Mouse (Mus musculus) MEL (cell line): ENCODE data around the gene Alg12. TPM values are rescaled to one million over a fixed set of nuclear protein-coding genes. Genes with fewer than 3 reads are reported as not detected.

Experiments used
- DNase-seq: peaks from one replicate; pipeline ENCODE4 v3.0.0; 2011; ENCODE audit warnings: low read depth, low spot score
- H3K27ac ChIP-seq: 2 replicates; pipeline ENCODE4 v1.5.1; 2012; ENCODE audit warnings: low read depth, mild to moderate bottlenecking, control low read depth, low read length, moderate library complexity; ENCODE audit not compliant: control insufficient read depth
- H3K27me3 ChIP-seq, 2 experiments: fragments of 150-350 bp in 1 of 2; sonication (generic) in 1 of 2; 2 replicates each; pipeline ENCODE4 v1.6.1; 2012; ENCODE audit warnings: low read length in 2 of 2, mild to moderate bottlenecking in 2 of 2, improper control_type of control experiment in 1 of 2, moderate library complexity in 1 of 2; ENCODE audit not compliant: insufficient read depth in 2 of 2, control insufficient read depth in 1 of 2
- H3K36me3 ChIP-seq, 2 experiments: 2 replicates each; pipeline ENCODE4 v1.6.1; 2012 to 2014; ENCODE audit warnings: low read length in 2 of 2, improper control_type of control experiment in 1 of 2, inconsistent platforms in 1 of 2, mild to moderate bottlenecking in 1 of 2; ENCODE audit not compliant: insufficient read depth in 2 of 2, control insufficient read depth in 1 of 2
- H3K4me1 ChIP-seq, 2 experiments: fragments of 150-350 bp in 1 of 2; sonication (generic) in 1 of 2; 2 replicates each; pipeline ENCODE4 v1.6.1; 2012; ENCODE audit warnings: low read length in 2 of 2, improper control_type of control experiment in 1 of 2, mild to moderate bottlenecking in 1 of 2; ENCODE audit not compliant: insufficient read depth in 2 of 2, control insufficient read depth in 1 of 2
- H3K4me3 ChIP-seq, 2 experiments: fragments of 150-350 bp in 1 of 2; sonication (generic) in 1 of 2; 2 replicates each; pipeline ENCODE4 v1.5.1; 2012; ENCODE audit warnings: low read depth in 2 of 2, low read length in 2 of 2, mild to moderate bottlenecking in 2 of 2, moderate library complexity in 2 of 2, control low read depth in 1 of 2, improper control_type of control experiment in 1 of 2; ENCODE audit not compliant: control insufficient read depth in 1 of 2, insufficient read depth in 1 of 2
- H3K79me2 ChIP-seq: 2 replicates; pipeline ENCODE4 v1.6.1; 2012; ENCODE audit warnings: mild to moderate bottlenecking, low read length, moderate library complexity; ENCODE audit not compliant: control insufficient read depth, poor library complexity, insufficient read depth
- H3K9ac ChIP-seq: 2 replicates; pipeline ENCODE4 v1.6.1; 2012; ENCODE audit warnings: low read depth, mild to moderate bottlenecking, control low read depth, low read length, moderate library complexity; ENCODE audit not compliant: control insufficient read depth, poor library complexity, severe bottlenecking
- H3K9me3 ChIP-seq: fragments of 150-350 bp; sonication (generic); replicated peaks from 2 replicates; pipeline ENCODE4 v1.6.1; 2012; ENCODE audit warnings: mild to moderate bottlenecking, low read length, improper control_type of control experiment, moderate library complexity; ENCODE audit not compliant: insufficient read depth
- BHLHE40 ChIP-seq: IDR thresholded peaks from 2 replicates; pipeline ENCODE4 v1.6.1; 2012; ENCODE audit warnings: low read depth, mild to moderate bottlenecking, inconsistent platforms, low read length, improper control_type of control experiment, borderline replicate concordance
- CHD2 ChIP-seq: IDR thresholded peaks from 2 replicates; pipeline ENCODE4 v1.6.1; 2011; ENCODE audit warnings: low read length, improper control_type of control experiment
- CTCF ChIP-seq, 3 experiments: IDR thresholded peaks in 2 of 3; conservative IDR thresholded peaks in 1 of 3; 2 replicates each; pipeline ENCODE4 v1.5.1; 2011 to 2012; ENCODE audit warnings: low read length in 3 of 3, low read depth in 2 of 3, mild to moderate bottlenecking in 2 of 3, improper control_type of control experiment in 1 of 3, inconsistent platforms in 1 of 3, mixed read lengths in 1 of 3, moderate library complexity in 1 of 3; ENCODE audit not compliant: control insufficient read depth in 1 of 3, insufficient read depth in 1 of 3, poor library complexity in 1 of 3, severe bottlenecking in 1 of 3
- E2F4 ChIP-seq: IDR thresholded peaks from 2 replicates; pipeline ENCODE4 v1.6.1; 2011; ENCODE audit warnings: low read depth, low read length, improper control_type of control experiment, borderline replicate concordance
- ELF1 ChIP-seq: IDR thresholded peaks from 2 replicates; pipeline ENCODE4 v1.6.1; 2014; ENCODE audit warnings: low read depth, mild to moderate bottlenecking, inconsistent platforms, low read length, improper control_type of control experiment, moderate library complexity
- GABPA ChIP-seq: IDR thresholded peaks from 2 replicates; pipeline ENCODE4 v1.6.1; 2012; ENCODE audit warnings: low read depth, mild to moderate bottlenecking, inconsistent platforms, low read length, improper control_type of control experiment, moderate library complexity
- MAX ChIP-seq: IDR thresholded peaks from 2 replicates; pipeline ENCODE4 v1.6.1; 2011; ENCODE audit warnings: low read length, improper control_type of control experiment
- POLR2AphosphoS5 ChIP-seq: IDR thresholded peaks from 2 replicates; pipeline ENCODE4 v1.6.1; 2012; ENCODE audit warnings: low read depth, borderline replicate concordance, mild to moderate bottlenecking, inconsistent platforms, low read length, moderate library complexity, mixed read lengths
- RAD21 ChIP-seq: IDR thresholded peaks from 2 replicates; pipeline ENCODE4 v1.6.1; 2011; ENCODE audit warnings: mild to moderate bottlenecking, low read depth, low read length, improper control_type of control experiment
- SIN3A ChIP-seq: IDR thresholded peaks from 2 replicates; pipeline ENCODE4 v1.6.1; 2012; ENCODE audit warnings: low read length, improper control_type of control experiment, inconsistent platforms
- SMC3 ChIP-seq: IDR thresholded peaks from 2 replicates; pipeline ENCODE4 v1.6.1; 2011; ENCODE audit warnings: low read depth, low read length, improper control_type of control experiment
- TAL1 ChIP-seq: IDR thresholded peaks from 2 replicates; pipeline ENCODE4 v1.6.1; 2012; ENCODE audit warnings: mild to moderate bottlenecking, inconsistent platforms, low read length, moderate library complexity, mixed read lengths
- ZC3H11A ChIP-seq: IDR thresholded peaks from 2 replicates; pipeline ENCODE4 v1.6.1; 2012; ENCODE audit warnings: low read depth, mild to moderate bottlenecking, inconsistent platforms, low read length, improper control_type of control experiment
- ZKSCAN1 ChIP-seq: IDR thresholded peaks from 2 replicates; pipeline ENCODE4 v1.6.1; 2012; ENCODE audit warnings: low read depth, mild to moderate bottlenecking, inconsistent platforms, low read length, improper control_type of control experiment, moderate library complexity
- polyA plus RNA-seq, 2 experiments: library from polyadenylated mRNA; stranded (reverse) in 1 of 2; unstranded in 1 of 2; fragments of >175 nt in 1 of 2; fragments of >200 nt in 1 of 2; gene quantifications; 2 replicates each; pipeline versions ENCODE4 v1.2.1 to v1.2.4; 2012; ENCODE audit warnings: low replicate concordance in 2 of 2, low read depth in 1 of 2; ENCODE audit not compliant: insufficient read length in 2 of 2, insufficient read depth in 1 of 2, missing spikeins in 1 of 2
- total RNA-seq: library from RNA; depleted of rRNA; stranded (reverse); fragments of 300-350 nt; gene quantifications from 2 replicates; pipeline ENCODE4 v1.2.3, GENCODE M21; 2012

Alg12 gene
- total and polyA plus RNA-seq, 3 experiments = 13.7 to 18.6 TPM; not detected in 1

DNA sequence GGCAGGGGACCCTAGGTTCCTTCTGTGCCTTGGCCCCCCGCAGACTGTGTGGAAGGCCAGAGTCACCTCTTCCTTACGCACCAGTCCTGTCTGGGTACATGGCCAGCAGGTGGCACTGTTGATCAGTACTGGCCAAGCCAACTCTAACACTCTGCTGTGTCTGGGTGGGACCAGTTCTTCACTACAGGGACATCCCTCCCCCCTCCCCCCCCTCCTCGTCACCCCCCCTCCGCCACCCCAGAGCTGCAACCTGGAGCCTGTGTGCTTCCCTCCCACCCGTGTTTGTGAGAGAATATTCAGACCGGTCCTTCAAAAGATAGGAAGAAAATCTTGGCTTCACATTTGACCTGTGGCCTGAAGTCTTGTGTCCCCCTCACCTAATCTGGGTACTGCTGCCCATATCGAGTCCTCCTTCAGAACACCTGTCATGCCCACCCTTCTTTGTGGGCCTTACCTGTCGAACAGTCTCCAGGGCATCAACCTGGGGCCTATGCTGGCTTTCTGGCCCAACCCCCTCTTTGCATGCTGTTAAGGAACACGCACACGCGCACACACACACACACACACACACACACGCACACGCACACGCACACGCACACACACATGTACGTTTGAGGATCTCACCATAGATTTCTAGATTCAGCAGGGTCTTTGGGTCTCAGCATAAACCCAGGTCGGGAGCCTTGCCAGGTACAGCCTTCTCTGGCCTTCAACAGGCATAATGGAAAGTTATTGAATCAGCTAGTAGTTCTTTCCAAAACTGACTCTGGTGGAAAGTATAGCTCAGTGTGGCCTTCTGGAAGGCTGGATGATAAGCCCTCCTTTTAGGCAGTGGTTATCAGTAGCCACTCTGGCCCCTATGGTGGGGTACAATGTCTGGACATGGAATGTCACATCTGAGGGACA lies 9.9 kb upstream of the Alg12 start:
- 0 out of 4 replicates have a peak, but pooled peaks cover 0 to 1% of the 10 kb centered on the region in 2 experiments for H3K36me3 ChIP-seq
- no peaks in the 10 kb centered on the region for H3K9me3 ChIP-seq
- H3K4me3 ChIP-seq = peak overlapping the region in 1 of 2 experiments; percentile 9; a peak in 1 of 4 replicates
- H3K27ac ChIP-seq = no peak overlapping the region
- no peaks in the 10 kb centered on the region for H3K79me2 ChIP-seq
- peak overlapping the region; percentile 13; the same call in 1 of the 2 replicates for H3K9ac ChIP-seq
- TF ChIP-seq MAX (no peak), ELF1 (no peak), SMC3 (peak; percentile 85), CTCF (IDR thresholded peaks at IDR 0.05 in 2 of 3, conservative IDR thresholded peaks at IDR 0.05 in 1 of 3; ENCODE audit: control insufficient read depth in 1 of 3, insufficient read depth in 1 of 3, low read depth in 2 of 3, low read length in 3 of 3, poor library complexity in 1 of 3, severe bottlenecking in 1 of 3) (peak; percentile 55 to 97 (median 90); a peak in 5 of 6 replicates), POLR2AphosphoS5 (no peak), GABPA (no peak), ZC3H11A (peak; percentile 84), ZKSCAN1 (no peak), TAL1 (no peak), RAD21 (peak; percentile 84), E2F4 (no peak), SIN3A (0 out of 2 replicates have a peak, but pooled peaks have one; percentile 5)
- no peaks in the 10 kb centered on the region for H3K4me1 ChIP-seq
- no peaks in the 10 kb centered on the region for H3K27me3 ChIP-seq
- peak; percentile 87 for DNase-seq

DNA sequence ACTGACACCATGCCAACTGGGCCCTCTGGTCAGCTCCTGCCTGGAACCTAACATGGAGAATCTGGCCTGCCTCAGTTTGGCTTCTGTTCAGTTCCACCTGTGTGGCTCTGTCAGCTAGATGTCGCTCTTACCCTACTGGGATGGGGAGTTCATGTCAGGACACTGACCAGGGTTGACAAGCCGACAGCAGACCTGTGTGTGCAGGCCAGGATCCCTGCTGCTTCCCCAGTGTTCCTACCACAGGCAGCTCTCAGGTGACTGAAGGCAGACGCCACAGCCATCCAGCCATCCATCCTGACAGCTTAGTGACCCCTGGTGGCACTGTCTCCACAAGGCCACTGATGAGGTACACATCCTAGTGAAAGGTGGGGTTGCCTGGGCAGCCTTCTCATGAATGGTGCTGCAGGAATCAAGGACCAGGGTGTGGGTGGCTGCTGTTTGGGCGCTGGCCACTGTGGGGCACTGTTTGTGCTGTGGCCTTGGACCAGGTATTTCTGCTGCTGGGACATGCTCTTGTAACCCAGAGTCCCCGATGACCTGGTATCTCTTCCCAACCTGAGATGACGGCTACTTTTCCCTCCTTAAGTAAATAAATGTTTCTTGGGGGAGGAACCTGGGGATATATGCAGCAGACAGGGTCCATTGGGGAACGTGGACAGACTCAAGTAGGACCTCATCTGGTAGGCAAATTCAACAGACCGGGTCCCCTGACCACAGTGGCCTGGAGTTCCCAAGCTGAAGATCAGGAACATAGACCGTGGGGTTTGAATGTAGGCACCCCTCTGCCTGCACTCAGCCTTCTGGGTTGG lies 9.1 kb upstream of the Alg12 start:
- Histone ChIP-seq H3K79me2 (no peaks in the 10 kb centered on the region), H3K27me3 (no peaks in the 10 kb centered on the region), H3K36me3 (0 out of 4 replicates have a peak, but pooled peaks cover 0 to 1% of the 10 kb centered on the region in 2 experiments), H3K4me3 (peak overlapping the region in 1 of 2 experiments; percentile 9; a peak in 1 of 4 replicates), H3K27ac (no peak overlapping the region), H3K9me3 (no peaks in the 10 kb centered on the region), H3K4me1 (no peaks in the 10 kb centered on the region), H3K9ac (peak overlapping the region; percentile 13; the same call in 1 of the 2 replicates)
- no peak for TF ChIP-seq TAL1
- peak; percentile 70 to 76 (median 71) for TF ChIP-seq CTCF (IDR thresholded peaks at IDR 0.05 in 2 of 3, conservative IDR thresholded peaks at IDR 0.05 in 1 of 3; ENCODE audit: control insufficient read depth in 1 of 3, insufficient read depth in 1 of 3, low read depth in 2 of 3, low read length in 3 of 3, poor library complexity in 1 of 3, severe bottlenecking in 1 of 3)
- 0 out of 2 replicates have a peak, but pooled peaks have one; percentile 8 for TF ChIP-seq SIN3A
- TF ChIP-seq RAD21 = peak; percentile 49
- TF ChIP-seq BHLHE40 = 0 out of 2 replicates have a peak, but pooled peaks have one; percentile 22
- TF ChIP-seq CHD2 = no peak
- TF ChIP-seq ZC3H11A = peak; percentile 25; the same call in 1 of the 2 replicates
- peak; percentile 60 for TF ChIP-seq SMC3
- peak; percentile 79 for DNase-seq
